Mouse (Mus musculus) ovary, postnatal 10 days (tissue): ENCODE results near the gene Hoxd4.

Source experiments
- DNase-seq: peaks from one replicate; pipeline ENCODE4 v3.0.0; 2022; ENCODE audit warnings: low spot score

The Hoxd4 gene

DNA sequence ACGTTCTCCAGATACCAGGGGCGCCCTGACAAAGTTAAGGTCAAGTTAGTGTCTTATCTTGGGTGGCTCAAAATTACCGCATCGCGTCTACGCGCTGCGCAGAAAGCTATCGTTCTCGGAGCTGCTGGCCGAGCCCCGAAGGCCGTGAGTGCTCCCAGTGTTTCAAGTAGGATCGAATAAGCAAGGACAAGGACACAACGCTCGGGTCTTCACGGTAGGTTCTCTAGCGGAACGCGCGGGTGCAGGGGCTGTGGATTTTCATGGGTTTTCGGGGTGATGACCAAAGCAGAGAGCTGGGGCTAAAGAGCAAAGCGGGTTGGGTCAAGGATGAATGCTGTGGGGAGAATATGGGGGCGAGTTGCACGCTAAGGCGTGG is 32.1 kb upstream of the Hoxd4 start:
- no peak for DNase-seq

DNA sequence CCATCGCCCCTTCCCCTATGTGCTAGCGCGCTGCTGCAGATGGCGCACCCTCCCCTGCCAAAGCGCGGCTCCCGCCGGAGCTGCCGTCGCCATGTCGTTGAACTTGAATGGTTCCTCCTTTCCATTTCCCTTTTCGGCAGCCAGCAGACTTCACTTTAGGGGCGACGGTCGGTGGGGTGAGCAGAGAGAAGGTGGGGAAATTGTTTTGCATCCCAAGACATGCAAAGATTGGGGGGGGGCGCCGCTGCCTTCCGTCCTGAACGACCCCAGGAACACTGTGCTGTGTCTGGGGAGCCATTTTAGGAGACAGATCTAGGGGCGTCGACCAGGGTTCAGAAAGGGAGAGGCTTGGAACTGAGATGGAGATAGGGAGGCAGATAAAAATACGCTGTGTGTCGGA is 31.7 kb upstream of the Hoxd4 start:
- no peak for DNase-seq

DNA sequence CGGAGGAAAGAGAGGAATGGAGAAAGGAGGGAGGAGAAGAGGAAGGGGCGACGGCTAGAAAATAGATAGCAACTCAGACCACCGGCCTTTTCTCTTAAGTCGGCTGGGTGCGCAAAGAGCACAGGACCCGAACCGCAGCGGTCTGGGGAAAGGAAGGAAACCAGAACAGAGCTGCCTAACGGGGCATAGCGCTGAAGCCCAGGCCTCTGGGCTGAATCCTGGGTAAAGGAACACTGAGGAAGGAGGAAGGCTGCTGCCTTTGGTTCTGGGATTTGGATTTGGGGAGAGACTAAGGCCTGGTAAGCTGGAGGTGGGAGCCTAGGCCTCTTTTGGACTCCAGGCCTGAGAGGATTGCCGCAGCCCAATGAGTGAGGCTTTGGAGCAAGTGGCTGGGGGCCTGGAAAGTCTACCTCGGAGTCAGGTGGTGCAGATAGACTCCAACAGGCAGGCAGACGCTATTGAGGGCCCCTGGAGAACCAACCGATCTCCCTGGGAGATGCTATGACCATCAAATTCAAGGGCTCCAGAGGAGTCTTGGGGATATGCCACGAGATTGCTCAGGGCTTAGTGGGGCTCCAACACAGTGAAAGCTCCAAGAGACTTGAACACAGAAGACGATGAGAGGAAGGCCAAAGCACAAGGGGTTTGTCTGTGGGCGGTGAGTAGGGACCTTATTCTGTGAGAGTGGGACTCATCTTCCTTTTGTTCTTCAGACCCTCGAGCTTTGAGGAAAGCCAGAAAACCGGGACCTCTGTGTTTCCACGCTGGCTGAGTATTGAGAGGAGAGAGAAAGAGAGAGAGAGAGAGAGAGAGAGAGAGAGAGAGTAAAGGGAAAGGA is 30.9 kb upstream of the Hoxd4 start:
- DNase-seq: no peak

DNA sequence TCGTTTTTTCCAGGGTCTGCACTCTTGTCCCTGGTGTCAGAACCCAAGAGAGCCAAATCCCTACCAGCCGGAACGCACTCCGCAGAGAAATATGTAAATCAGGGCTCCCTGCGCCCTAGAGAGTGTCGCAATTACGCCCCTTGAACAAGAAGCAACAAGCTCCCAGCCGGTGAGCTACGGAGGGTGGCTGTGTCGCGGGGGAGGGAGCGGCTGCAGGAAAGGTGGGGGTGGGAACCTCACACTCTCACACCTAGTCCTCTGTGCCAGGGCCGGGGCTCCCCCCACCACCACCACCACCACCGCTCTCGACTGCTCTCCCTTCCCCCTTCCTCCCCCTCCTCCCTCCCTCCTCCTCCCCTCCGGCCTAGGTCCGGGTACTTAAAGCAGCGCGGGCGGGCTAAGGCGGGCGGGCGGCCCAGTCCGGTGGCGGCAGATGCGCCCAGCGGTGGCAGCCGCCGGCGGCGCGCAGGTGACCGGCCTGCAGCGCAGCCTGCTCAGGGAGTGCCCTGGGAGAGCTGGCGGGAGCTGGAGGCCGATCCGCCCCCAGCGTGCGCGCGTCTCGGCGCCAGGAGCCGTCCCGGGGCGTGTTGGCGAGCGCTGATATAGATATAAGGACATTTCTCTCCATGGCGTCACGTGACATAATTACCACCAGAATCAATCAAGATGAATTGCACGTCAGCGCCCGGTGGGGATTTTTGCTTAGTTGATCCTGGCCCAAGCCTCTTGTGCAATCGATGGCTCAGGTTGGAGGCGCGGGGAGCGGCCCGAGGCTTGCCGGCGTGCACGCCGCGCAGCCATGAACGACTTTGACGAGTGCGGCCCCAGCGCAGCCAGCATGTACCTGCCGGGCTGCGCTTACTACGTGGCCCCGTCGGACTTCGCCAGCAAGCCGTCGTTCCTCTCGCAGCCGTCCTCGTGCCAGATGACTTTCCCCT is 29.9 kb upstream of the Hoxd4 start:
- DNase-seq: no peak

DNA sequence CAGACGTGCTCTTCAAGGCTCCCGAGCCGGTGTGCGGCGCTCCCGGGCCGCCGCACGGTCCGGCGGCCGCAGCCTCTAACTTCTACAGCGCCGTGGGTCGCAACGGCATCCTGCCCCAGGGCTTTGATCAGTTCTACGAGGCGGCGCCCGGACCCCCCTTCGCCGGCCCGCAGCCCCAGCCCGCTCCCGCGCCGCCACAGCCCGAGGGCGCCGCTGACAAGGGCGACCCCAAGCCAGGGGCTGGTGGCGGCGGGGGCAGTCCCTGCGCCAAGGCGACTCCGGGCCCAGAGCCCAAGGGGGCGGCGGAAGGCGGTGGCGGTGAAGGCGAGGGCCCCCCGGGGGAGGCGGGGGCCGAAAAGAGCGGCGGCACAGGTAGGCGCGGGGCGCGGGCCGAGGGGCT is 28.9 kb upstream of the Hoxd4 start:
- no peak for DNase-seq

DNA sequence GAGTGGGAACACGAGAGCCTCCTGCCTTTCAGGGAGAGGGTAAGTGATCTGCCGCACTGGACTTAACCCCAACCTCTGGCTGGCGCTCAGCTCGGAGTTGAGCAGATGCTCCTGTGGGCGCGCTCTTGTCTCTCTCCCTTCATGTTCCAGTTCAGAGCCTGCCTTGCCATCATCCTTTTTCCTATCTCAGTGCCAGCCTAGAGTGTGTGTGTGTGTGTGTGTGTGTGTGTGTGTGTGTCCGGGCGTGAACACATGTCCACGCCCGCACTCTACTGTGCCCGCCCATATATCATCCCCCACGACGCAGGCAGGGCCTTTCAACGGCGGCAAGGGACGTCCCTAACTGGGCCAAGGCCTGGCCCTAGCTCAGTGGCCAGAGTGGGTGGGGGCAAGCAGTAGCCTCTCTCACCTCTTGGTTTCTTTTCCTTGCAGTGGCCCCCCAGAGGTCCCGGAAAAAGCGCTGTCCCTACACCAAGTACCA is 28.2 kb upstream of the Hoxd4 start:
- DNase-seq: no peak

DNA sequence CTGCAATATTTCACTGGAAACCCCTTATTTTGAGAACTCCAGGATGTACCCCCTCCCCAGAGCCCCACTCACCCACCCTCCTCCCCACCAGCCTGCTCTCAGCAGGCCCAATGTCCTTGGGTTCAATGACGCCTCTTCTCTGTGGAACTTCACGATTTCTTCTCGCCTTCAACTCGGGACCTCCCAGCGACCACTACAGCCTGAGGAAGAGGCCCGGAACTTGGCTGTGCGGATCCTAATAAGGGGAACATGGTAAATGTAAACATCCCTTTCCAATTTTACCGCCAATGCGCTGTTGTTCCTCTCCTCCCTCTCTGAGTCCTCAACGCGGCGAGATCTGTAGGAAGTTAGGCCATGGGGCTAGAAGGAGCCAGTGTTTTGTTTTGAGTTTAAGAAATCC is 27.6 kb upstream of the Hoxd4 start:
- DNase-seq: no peak

DNA sequence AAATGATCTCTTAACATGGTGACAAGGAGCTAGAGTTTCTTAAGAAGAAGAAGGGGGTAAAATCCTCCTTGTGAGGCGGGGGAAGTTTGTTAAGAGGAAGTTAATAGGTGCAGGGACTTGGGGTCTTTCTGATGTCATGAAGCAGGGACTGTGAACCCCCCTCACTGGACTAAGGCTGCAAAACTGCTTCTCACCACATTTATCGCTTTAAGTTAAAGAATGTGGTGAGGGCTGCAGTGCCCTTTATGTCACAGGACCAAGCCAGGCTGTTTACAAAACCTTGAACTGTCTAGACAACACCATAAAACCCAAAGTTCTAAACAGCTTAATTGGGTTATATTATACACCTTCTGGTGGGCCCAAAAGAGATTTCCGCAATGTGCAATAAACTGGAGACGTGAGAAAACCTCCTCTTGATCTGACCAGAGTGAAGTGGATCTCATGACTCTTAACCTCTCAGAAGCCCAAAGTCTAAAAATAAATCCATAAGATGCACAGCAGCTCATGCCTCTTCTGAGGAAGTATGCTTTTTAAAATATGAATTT is 26.6 kb upstream of the Hoxd4 start:
- no peak for DNase-seq

DNA sequence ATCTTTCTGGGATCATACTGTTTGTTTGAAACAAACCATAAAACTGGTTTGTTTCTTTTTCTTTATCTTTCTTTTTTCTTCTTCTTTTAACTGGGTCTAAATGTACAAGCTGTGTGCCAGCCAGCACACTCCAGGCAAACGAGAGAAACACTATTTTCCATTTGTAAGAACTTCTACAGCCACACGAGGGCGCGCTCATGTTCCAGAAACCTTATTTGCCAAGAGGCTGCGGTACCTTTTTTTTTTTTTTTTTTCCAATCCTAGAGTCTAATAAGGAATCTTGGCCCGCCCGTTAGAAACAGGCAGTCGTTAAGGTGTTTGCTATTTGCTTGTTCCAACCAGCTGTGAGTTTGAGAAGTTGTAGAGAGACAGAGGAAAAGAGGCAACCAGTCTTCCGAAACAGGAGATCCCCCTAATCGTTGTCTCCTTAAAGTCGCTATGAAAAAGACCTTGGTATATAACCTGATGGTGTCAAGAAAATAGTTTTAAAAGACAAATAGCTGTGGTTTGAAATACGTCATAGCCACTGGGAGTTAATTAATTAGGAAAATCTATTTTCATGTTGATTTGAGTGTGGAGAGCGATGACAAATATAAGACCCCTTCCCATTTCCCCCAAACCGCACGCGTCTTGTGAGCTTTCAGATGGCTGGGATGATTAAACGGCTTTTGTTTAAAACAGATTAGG is 25.3 kb upstream of the Hoxd4 start:
- no peak for DNase-seq

DNA sequence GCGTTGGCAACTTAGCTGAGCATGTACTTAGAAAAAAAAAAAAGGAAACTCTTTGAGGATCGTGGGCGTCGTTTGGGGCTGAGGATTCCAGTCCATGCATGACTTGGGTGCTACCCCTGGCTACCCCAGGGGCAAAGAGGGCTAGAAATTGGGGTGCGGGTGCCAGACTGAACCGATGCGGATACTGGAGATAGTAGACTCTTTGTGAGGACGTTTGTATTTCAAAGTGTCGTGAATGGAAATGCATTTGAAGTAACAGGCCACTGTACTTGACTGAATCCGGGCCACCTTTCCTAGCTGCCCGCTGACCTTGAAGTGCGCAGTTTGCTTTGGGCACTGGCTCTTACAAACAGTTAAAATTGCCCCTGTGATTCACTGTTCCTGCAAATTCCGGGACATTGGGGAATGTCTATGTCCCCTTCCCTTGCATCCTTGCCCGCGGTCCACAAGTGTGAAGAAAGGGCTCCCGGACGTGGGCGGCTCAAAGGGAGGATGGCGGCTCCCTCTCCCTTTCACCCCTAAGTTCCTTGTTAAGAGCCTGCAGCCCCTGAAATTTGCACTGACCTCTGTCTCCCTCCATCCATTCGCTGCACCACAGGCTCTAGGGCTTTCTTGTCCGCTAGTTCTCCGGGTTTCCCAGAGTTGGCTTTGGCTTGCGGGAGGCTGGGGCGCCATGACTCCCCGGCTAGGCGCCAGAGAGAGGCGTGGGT is 24.6 kb upstream of the Hoxd4 start:
- no peak for DNase-seq

DNA sequence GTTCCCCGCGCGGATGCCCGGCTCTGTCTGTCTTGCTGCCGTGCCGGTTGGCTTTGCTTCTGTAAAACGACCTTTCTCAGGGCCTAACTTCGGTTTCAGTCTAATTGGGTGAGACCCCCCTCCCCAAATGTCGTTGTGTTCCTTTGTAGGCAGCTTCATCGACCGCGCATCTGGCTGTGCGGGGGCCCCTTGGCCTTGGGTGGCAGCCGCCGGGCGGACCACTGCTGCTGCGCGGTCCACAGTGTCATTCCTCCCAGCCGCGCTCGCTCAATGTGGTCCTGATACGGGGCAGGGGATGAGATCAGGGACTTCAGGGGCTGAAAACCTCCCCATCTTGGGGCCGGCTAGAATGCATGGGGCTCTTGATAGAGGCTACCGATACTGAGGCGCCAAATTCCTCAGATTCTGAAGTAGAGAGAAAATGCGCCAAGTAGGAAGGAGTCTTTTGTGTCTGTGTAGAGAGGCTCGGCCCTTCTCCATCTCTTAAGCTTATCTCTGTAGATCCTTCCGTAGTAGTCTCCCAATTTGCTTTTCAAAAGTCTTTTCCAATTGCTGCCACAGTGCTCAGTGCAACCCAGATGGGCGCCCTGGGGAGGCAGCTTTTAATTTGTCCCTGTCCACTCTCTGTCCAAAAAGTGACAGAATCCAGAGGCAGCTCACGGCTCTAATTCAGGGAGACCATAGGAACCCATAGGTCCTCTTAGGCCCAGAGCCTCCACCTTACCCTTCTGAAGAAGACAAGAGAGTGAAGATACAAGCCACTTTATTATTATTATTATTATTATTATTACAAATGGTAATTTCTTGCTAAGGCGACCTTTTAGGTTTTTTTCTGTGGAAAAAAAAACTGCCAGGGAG is 23.8 kb upstream of the Hoxd4 start:
- DNase-seq: no peak

DNA sequence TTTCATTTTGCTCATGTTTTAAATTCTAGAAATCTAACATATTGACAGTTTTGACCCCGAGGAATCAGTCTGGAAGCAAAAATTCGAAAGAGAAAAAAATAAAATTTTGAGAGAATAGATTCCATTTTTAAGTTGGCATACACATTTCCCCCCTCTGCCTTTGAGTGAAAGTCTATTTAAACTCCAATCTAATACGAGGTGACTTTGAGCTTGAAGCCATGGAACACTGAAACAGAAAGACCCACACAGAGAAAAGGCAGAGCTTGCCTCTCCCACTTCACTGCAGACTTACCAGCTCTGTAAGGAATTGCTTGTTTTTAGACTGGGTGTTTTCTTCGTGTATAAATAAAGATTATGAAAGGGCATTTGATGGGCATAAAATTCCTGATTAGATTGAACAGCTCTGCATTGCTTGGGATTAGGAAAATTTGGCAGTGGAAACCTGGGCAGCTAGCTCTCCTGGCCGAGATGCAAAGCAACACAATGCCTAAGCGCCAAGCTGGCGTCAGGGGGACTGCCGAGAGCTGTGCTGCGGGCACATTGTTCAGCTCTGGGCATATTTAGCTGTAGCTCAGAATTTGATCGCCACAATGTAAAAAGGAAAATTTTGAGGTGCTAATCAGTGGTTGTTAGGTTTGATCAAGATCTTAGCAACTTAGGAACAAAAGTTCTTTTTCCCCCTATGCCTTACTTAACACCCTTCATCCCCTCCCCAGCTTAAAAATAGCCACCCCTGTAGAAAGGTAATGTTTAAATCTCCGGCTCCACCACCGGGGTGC is 22.7 kb upstream of the Hoxd4 start:
- DNase-seq: no peak

DNA sequence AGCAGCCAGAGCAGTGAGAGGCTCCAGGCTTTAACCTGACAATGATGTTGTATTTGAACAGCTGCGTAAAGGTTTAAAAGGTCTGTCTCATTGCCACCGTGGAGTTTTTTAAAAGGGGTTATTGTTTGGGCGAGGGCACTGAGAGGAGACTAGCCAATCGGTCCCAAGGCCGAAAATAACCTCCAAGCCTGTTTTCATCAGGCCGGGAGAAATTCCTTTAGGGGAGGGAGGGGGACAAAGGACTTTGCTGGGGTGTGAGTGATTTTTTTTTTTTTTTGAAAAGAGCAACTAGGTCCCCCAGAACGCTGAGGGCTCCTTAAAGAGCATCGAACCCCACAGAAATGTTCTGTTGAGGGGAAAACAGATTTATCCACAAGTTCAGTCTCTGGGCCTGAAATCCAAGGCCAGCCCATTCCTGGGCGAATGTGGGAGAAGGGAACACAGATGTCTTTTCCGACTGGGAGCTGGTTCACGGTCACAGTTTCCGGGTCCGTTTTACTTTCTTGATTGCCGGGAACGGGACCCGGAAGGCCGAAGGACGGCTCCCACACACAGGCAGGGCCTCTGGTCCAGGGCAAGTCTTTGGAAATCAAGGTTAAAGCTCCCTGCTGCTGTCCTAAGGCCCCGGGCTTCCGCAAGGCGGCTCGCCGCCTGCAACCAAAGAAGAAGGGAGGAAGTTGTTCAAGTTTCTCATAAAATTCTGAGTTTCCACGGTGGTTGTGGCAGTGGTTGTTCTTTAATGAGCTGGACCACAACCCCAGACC is 22.0 kb upstream of the Hoxd4 start:
- DNase-seq: no peak

DNA sequence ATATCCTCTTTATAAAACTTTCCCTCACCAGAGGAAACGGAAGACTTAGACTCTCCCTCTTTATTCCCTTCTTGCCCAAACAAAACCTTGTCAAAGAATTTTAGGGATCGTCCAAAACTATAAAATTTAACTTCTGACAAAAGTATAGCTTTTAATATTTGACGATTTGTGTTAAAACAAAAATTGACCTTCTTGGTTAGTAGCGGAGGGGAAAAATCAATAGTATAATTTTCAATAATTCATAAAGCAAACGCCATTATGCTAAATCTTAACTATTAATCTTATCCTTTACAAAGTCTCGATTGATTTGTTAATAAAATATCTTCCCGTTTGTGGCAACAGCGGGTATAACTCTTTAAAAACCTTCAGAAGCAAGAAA is 21.4 kb upstream of the Hoxd4 start:
- no peak for DNase-seq

DNA sequence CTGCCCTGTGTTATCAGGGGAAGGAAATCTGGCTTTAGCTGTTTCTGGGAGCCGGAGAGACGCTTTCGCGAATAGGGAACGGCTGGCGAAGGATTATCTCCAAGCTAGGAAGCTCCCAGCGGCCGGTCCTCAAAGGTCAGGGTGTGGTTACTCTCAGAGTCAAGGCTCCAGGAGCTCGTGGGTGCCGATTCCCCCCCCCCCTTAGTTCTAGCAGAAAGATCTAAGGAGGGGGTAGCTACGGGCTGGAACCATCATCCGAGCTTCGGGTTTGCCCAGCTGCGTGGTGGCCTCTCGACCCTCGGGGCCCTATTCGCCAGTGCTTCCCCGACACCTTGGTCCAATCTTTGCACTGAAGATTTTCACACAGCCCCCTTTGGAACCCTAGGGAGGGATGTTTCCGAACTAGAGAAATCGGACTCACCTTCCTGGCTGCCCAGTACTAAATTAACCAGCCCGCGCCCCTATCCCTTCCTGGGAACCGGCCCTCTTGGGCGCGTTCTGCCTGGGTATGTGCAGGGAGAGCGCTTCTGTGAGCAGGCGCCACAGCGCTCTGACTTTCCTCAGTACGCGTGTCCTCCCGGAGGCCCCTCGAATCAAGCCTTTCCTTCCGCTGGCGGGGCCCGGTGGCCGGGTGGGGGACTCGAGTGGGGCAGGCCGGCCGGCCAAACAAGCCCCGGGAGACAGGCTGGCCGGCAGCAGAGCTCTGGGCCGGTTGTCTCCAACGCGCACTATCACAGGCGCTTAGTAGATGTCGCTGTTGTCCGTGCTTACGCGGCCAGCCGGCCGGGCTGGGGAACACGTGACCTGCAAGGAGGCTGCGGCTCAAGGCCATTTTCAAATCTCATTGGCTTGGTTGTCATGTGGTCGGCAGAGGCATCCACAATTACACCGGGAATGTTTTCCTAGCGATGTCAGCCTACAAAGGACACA is 20.4 kb upstream of the Hoxd4 start, which contains the start of gene Hoxd10:
Gene Hoxd10, plus strand, starts transcription at position 903 of the 930 bp plus-strand sequence.
- DNase-seq: no peak

DNA sequence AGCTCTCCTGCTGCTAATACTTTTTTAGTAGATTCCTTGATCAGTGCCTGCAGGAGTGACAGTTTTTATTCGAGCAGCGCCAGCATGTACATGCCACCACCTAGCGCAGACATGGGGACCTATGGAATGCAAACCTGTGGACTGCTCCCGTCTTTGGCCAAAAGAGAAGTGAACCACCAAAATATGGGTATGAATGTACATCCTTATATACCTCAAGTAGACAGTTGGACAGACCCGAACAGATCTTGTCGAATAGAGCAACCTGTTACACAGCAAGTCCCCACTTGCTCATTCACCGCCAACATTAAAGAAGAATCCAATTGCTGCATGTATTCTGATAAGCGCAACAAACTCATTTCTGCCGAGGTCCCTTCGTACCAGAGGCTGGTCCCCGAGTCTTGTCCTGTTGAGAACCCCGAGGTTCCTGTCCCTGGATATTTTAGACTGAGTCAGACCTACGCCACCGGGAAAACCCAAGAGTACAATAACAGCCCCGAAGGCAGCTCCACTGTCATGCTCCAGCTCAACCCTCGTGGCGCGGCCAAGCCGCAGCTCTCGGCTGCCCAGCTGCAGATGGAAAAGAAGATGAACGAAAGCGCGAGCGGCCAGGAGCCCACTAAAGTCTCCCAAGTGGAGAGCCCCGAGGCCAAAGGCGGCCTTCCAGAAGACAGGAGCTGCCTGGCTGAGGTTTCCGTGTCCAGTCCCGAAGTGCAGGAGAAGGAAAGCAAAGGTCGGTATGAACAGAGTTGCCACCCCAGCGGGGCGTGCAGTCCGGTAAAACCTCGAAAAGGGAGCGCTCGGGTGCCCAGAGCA is 19.5 kb upstream of the Hoxd4 start:
- DNase-seq: no peak
